Mouse (Mus musculus) thymus, adult 2 months (tissue): ENCODE measurements around the gene Prr18. TPM values are rescaled to one million over a fixed set of nuclear protein-coding genes. Genes with fewer than 3 reads are reported as not detected.
"Not testable (repeated sequence)": the region's sequence is repeated elsewhere in the genome, so short reads cannot be mapped to it uniquely, and the experiment has no call there.

Experiments
- DNase-seq: peaks from one replicate; pipeline ENCODE4 v3.0.0; 2021
- H3K27ac ChIP-seq: fragments of 200-500 bp; 2 replicates; pipeline ENCODE4 v1.5.1; 2012; ENCODE audit warnings: low read length, control low read depth; ENCODE audit not compliant: control insufficient read depth, insufficient read depth
- H3K27me3 ChIP-seq: fragments of 200-500 bp; 2 replicates; pipeline ENCODE4 v1.6.1; 2012; ENCODE audit warnings: mild to moderate bottlenecking, low read length, moderate library complexity, mixed read lengths; ENCODE audit not compliant: control insufficient read depth, insufficient read depth
- H3K36me3 ChIP-seq: fragments of 200-500 bp; 2 replicates; pipeline ENCODE4 v1.6.1; 2012; ENCODE audit warnings: mild to moderate bottlenecking, low read length, moderate library complexity; ENCODE audit not compliant: control insufficient read depth, insufficient read depth
- H3K4me1 ChIP-seq: fragments of 200-500 bp; replicated peaks from 2 replicates; pipeline ENCODE4 v1.6.1; 2012; ENCODE audit warnings: low read length; ENCODE audit not compliant: control insufficient read depth, insufficient read depth
- H3K4me3 ChIP-seq: fragments of 200-500 bp; 2 replicates; pipeline ENCODE4 v1.5.1; 2012; ENCODE audit warnings: mild to moderate bottlenecking, low read length, control low read depth, moderate library complexity; ENCODE audit not compliant: control insufficient read depth, insufficient read depth
- CTCF ChIP-seq: fragments of 200-500 bp; IDR thresholded peaks from 2 replicates; pipeline ENCODE4 v1.5.1; 2012; ENCODE audit warnings: mild to moderate bottlenecking, control low read depth, low read length, moderate library complexity, borderline replicate concordance; ENCODE audit not compliant: control insufficient read depth, poor library complexity, insufficient read depth; ENCODE audit errors: extremely low read depth
- POLR2A ChIP-seq: fragments of 200-500 bp; IDR thresholded peaks from 2 replicates; pipeline ENCODE4 v1.6.1; 2012; ENCODE audit warnings: mild to moderate bottlenecking, low read length, control low read depth, moderate library complexity; ENCODE audit not compliant: control insufficient read depth, poor library complexity, insufficient read depth; ENCODE audit errors: extremely low read depth
- WGBS: fragments of 180-500 bp; shearing (Covaris S2); methylation state at CpG from one replicate; pipeline ENCODE4 v1.1.7; 2018; 5-methylcytosine and 5-hydroxymethylcytosine counted together
- polyA plus RNA-seq: library from polyadenylated mRNA; depleted of rRNA; stranded (reverse); fragments of >200 nt; gene quantifications from 2 replicates; pipeline ENCODE4 v1.2.3, GENCODE M21; 2012; rRNA removed

The Prr18 gene
- polyA plus RNA-seq, result 0.74 and 1.3 TPM in 2 replicates

DNA sequence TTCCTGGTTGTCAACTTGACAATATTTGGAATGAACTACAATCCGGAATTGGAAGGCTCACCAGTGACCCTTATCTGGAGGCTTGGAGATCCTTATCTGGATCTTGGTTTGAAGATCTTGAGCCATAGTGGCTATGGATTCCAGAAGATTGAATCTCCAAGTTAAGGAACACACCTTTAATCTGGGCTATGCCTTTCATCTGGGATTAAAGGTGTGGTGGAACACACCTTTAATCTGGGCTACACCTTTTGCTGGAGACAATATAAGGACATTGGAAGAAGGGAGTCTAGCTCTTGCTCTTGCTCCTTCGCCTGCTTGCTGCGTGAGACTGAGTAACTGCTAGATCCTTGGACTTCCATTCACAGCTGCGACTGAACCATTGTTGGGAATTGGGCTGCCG, at the start of gene Prr18:
TSS of gene Prr18 (plus strand) at position 301 of the 400 bp plus-strand sequence.
- not testable (repeated sequence) for H3K27ac ChIP-seq, H3K36me3 ChIP-seq, H3K4me3 ChIP-seq, DNase-seq
- 100% methylated on average over 1 of the region's 5 CpGs for WGBS
- H3K4me1 ChIP-seq, result peaks cover 11% of the 10 kb centered on the region
- peaks cover 16% of the 10 kb centered on the region; the same call in 1 of the 2 replicates for H3K27me3 ChIP-seq

DNA sequence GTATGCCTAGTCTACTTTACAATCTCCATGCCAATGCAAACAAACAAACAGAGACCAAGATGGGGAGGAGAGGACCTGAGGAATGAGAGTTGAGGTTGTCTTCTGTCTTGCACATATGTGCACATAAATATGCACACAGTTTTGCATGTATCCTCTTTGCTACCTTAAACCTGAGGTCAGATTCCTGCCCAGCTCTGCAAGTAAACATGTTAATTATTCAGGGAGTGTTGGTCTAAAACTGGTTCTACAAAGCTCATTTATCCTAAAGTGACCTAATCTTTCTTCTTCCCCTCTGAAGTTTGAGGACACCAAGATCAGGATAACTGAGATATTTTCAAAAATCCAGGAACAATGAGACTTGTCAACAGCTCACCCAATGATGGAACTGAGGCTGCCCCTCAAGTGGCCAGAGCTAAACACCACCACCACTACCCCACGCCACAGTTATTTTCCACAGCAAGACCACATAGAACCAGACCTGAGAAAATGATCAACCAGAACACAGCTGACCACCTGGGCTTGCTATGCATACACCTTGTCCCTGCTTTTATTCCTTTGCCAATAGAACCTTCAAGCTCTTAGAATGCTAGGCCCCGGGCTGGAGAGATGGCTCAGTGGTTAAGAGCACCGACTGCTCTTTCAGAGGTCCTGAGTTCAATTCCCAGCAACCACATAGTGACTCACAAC, 47.1 kb upstream of the Prr18 start:
- no peak for DNase-seq
- Histone ChIP-seq H3K36me3 (no peaks in the 10 kb centered on the region), H3K27me3 (no peaks in the 10 kb centered on the region), H3K4me3 (no peak overlapping the region), H3K4me1 (no peaks in the 10 kb centered on the region), H3K27ac (no peak overlapping the region)
- 98% methylated on average over 3 of the region's 3 CpGs for WGBS
- no peak for TF ChIP-seq CTCF
- no peak for TF ChIP-seq POLR2A

DNA sequence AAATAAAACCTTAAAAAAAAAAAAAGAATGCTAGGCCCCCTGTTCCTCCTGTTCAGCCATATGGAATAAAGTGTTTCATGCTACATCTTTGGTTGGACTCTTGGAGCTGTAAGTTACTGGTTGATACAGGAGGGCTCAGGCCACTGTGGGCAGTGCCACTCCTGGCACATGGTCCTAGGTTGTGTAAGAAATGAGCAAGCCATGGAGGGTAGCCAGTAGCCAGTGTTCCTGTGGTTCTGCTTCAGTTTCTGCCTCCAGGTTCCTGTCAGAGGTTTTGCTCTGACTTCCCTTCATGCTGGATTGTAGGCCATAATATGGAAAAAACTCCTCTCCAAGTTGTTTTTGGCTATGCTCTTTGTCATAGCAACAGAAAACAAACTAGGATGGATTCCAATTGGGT, 46.5 kb upstream of the Prr18 start:
- H3K27ac ChIP-seq, result no peak overlapping the region
- H3K27me3 ChIP-seq, result no peaks in the 10 kb centered on the region
- no peak overlapping the region for H3K4me3 ChIP-seq
- H3K4me1 ChIP-seq, result no peaks in the 10 kb centered on the region
- no peaks in the 10 kb centered on the region for H3K36me3 ChIP-seq
- DNase-seq, result no peak
- TF ChIP-seq CTCF (no peak), POLR2A (no peak)

DNA sequence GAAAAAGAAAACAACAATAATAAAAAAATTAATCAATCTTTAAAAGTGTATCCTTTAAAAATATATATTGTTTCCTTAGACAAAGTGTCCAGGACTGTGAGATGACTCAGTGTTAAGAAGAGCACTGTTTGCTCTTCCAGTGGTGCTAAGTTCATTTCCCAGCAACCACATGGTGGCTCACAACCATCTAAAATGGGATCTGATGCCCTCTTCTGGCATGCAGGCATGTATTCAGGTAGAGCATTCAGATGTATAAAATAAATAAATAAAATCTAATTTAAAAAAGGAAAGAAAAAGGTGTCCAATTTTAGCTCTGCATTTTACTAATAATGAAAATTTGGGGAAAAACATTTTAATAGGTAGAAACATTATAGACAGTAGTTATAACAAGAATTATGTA, 41.4 kb upstream of the Prr18 start:
- Histone ChIP-seq H3K36me3 (no peaks in the 10 kb centered on the region), H3K4me3 (no peak overlapping the region), H3K27me3 (no peaks in the 10 kb centered on the region), H3K27ac (no peak overlapping the region), H3K4me1 (no peaks in the 10 kb centered on the region)
- no peak for TF ChIP-seq CTCF
- TF ChIP-seq POLR2A, result no peak
- DNase-seq, result no peak

DNA sequence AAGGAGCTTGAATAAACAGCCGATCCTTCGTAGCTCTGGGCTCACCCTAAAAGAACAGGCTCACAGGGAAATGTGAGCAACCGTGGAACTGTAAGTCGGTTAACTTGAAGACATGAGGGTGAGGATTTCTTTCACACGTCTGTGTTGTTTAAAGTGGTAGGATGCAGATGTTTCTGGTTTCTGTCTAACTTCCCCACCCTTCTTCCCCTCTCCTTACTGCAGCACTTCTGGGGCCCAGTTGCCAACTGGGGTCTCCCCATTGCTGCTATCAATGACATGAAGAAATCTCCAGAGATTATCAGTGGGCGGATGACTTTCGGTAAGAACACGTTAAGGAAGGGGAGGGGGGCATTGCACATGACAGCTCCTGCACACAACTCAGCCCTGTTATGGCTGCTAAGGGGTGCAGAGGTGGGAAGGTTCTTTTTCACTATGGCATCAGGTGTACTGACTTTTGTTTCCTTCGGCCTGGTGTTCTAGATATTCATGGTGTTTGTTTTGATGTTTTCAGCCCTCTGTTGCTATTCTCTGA, 40.9 kb upstream of the Prr18 start:
- Histone ChIP-seq H3K36me3 (no peaks in the 10 kb centered on the region), H3K4me1 (no peaks in the 10 kb centered on the region), H3K4me3 (no peak overlapping the region), H3K27me3 (no peaks in the 10 kb centered on the region), H3K27ac (no peak overlapping the region)
- 53% methylated on average over 9 of the region's 9 CpGs for WGBS
- TF ChIP-seq CTCF, result no peak
- TF ChIP-seq POLR2A, result no peak
- DNase-seq, result no peak

DNA sequence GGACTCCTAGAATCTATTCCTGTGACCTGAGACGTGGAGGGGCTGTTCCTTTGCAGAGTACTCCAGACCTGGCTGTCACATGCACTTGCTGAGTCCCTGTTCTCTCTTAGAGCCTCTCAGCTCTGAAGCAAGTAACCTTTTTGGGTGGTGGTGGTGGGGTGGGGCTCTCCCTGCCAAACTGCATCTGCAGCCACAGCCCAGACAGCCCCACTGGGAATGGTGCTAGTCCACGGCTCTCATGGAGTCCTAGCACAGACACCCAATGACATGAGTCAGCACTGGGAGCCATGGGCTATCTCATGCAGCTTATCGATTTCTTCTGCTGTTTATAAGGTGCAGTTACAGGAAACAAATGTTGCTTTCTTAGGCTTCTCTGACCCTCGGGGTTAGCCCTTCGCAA, 39.5 kb upstream of the Prr18 start:
- H3K36me3 ChIP-seq, result no peaks in the 10 kb centered on the region
- WGBS, result 95% methylated on average over 5 of the region's 5 CpGs
- no peak overlapping the region for H3K27ac ChIP-seq
- no peak for DNase-seq
- no peaks in the 10 kb centered on the region for H3K27me3 ChIP-seq
- no peak overlapping the region for H3K4me3 ChIP-seq
- no peaks in the 10 kb centered on the region for H3K4me1 ChIP-seq
- TF ChIP-seq CTCF, result no peak
- TF ChIP-seq POLR2A, result no peak

DNA sequence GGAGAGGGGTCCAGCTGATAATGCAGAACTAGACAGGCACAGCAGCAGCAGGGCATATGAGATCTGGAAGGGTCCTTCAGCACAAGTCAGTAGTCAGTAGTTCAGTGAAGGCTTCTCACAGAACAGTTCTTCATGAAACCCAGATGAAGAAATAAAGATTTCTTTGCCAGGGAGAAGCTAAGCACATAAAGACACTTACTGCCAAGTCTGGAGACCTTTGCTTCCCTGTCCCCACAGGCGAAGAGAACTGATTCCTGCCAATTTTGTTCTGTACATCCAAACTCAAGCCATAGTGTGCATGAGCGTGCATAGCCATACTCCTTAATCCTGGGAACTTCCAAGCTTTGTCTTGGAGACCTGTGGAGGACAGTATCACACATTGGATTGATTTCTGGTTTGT, 39.0 kb upstream of the Prr18 start:
- H3K27ac ChIP-seq, result no peak overlapping the region
- DNase-seq, result no peak
- H3K36me3 ChIP-seq, result no peaks in the 10 kb centered on the region
- TF ChIP-seq CTCF (no peak), POLR2A (no peak)
- H3K4me3 ChIP-seq, result no peak overlapping the region
- H3K27me3 ChIP-seq, result no peaks in the 10 kb centered on the region
- 99% methylated on average over 2 of the region's 2 CpGs for WGBS
- H3K4me1 ChIP-seq, result no peaks in the 10 kb centered on the region
